ENCODE assay signal across 9 mouse cellular contexts in genomic region chr5:21144506-21145169, GRCm38 (mm10). TPM values are rescaled to one million over a fixed set of nuclear protein-coding genes. Genes with fewer than 3 reads are reported as not detected.
DNase-seq lines count a peak whose midpoint lies in the region; ATAC-seq and TF ChIP-seq lines count a peak whose summit lies in the region.
"Had no signal": no experiment of that assay in that cellular context is flagged by ENCODE, and none has a peak within 500 bp of the region (broad histone marks: within the 10 kb centered on the region; RNA-seq: fewer than 3 reads in every experiment).

No protein-coding gene starts in this region.

- H3K27me3 ChIP-seq in forebrain, embryonic 14.5 days (replicated peaks; ENCODE audit: control insufficient read depth, insufficient read depth, low read length), result no peaks in the 10 kb centered on the region
- no peaks in the 10 kb centered on the region for H3K27me3 ChIP-seq in forebrain, embryonic 15.5 days
- no peaks in the 10 kb centered on the region for H3K27me3 ChIP-seq in embryonic facial prominence, embryonic 10.5 days (replicated peaks; ENCODE audit: low read depth, poor library complexity, severe bottlenecking)
- H3K27me3 ChIP-seq in limb, embryonic 11.5 days (ENCODE audit: control insufficient read depth, insufficient read depth, low read length), result no peaks in the 10 kb centered on the region
- no peaks in the 10 kb centered on the region for H3K27me3 ChIP-seq in neural tube, embryonic 14.5 days (ENCODE audit: control insufficient read depth, insufficient read depth, low read length)
- no peaks in the 10 kb centered on the region for H3K27me3 ChIP-seq in thymus, adult 2 months (ENCODE audit: control insufficient read depth, insufficient read depth, low read length)

- peak; percentile 10 for DNase-seq in forebrain, embryonic 14.5 days (ENCODE audit: low spot score)
- DNase-seq in embryonic facial prominence, embryonic 10.5 days (ENCODE audit: low spot score), result peak; percentile 68
- peak; percentile 76 for DNase-seq in heart, postnatal 25 days (ENCODE audit: low spot score)
- DNase-seq in limb, embryonic 11.5 days (ENCODE audit: low spot score), result peak; percentile 65
- no peak for DNase-seq in left cerebral cortex, postnatal 36 days (ENCODE audit: low spot score in 2 of 2)
- no peak for DNase-seq in thymus, adult 2 months

- H3K36me3 ChIP-seq in forebrain, embryonic 14.5 days (ENCODE audit: control insufficient read depth, insufficient read depth, low read length), result no peaks in the 10 kb centered on the region
- no peaks in the 10 kb centered on the region for H3K36me3 ChIP-seq in forebrain, embryonic 15.5 days
- no peaks in the 10 kb centered on the region for H3K36me3 ChIP-seq in embryonic facial prominence, embryonic 10.5 days (replicated peaks)
- H3K36me3 ChIP-seq in limb, embryonic 11.5 days (ENCODE audit: control insufficient read depth, insufficient read depth, low read length), result no peaks in the 10 kb centered on the region
- H3K36me3 ChIP-seq in neural tube, embryonic 14.5 days (ENCODE audit: control insufficient read depth, insufficient read depth, low read length), result no peaks in the 10 kb centered on the region
- H3K36me3 ChIP-seq in thymus, adult 2 months (ENCODE audit: control insufficient read depth, insufficient read depth, low read length), result no peaks in the 10 kb centered on the region

- TF ChIP-seq CTCF in thymus, adult 2 months (IDR thresholded peaks at IDR 0.05; ENCODE audit: borderline replicate concordance, control insufficient read depth, extremely low read depth, insufficient read depth, low read length, poor library complexity), result no peak

- no peak overlapping the region for H3K9ac ChIP-seq in forebrain, embryonic 14.5 days (ENCODE audit: low read length)
- H3K9ac ChIP-seq in forebrain, embryonic 15.5 days (replicated peaks), result no peak overlapping the region
- no peak overlapping the region for H3K9ac ChIP-seq in limb, embryonic 11.5 days (ENCODE audit: low read length)
- H3K9ac ChIP-seq in neural tube, embryonic 14.5 days (replicated peaks; ENCODE audit: low read depth, low read length), result no peak overlapping the region

- no peak for ATAC-seq in forebrain, embryonic 14.5 days
- ATAC-seq in forebrain, embryonic 15.5 days (replicated peaks), result no peak
- ATAC-seq in limb, embryonic 11.5 days (ENCODE audit: insufficient number of reproducible peaks, low FRiP score, low TSS enrichment, low read depth), result peak; percentile 87
- ATAC-seq in neural tube, embryonic 14.5 days (ENCODE audit: low read depth), result 0 out of 2 replicates have a peak, but pooled peaks have one; percentile 36

- intact Hi-C loops in heart, postnatal 25 days (cut with DNase I), result loop anchor here (5.0 to 10.0 kb wide), 2 partner anchors 132 to 230 kb away; no protein-coding TSS in a partner anchor
- intact Hi-C loops in left cerebral cortex, postnatal 36 days (cut with DNase I), result no loop called here

- no peak overlapping the region for H3K27ac ChIP-seq in forebrain, embryonic 14.5 days (ENCODE audit: low read depth, low read length)
- no peak overlapping the region for H3K27ac ChIP-seq in forebrain, embryonic 15.5 days (replicated peaks)
- H3K27ac ChIP-seq in embryonic facial prominence, embryonic 10.5 days (replicated peaks), result no peak overlapping the region
- H3K27ac ChIP-seq in limb, embryonic 11.5 days (replicated peaks; ENCODE audit: low read depth, low read length), result no peak overlapping the region
- H3K27ac ChIP-seq in neural tube, embryonic 14.5 days (ENCODE audit: low read depth, low read length), result no peak overlapping the region
- no peak overlapping the region for H3K27ac ChIP-seq in thymus, adult 2 months (ENCODE audit: control insufficient read depth, insufficient read depth, low read length)

- H3K4me1 ChIP-seq in forebrain, embryonic 14.5 days (ENCODE audit: control insufficient read depth, insufficient read depth, low read length), result no peaks in the 10 kb centered on the region
- H3K4me1 ChIP-seq in forebrain, embryonic 15.5 days, result peaks cover 3% of the 10 kb centered on the region
- peaks cover 23% of the 10 kb centered on the region for H3K4me1 ChIP-seq in embryonic facial prominence, embryonic 10.5 days
- peaks cover 3% of the 10 kb centered on the region for H3K4me1 ChIP-seq in limb, embryonic 11.5 days (ENCODE audit: control insufficient read depth, insufficient read depth, low read length)
- H3K4me1 ChIP-seq in neural tube, embryonic 14.5 days (ENCODE audit: control insufficient read depth, insufficient read depth, low read length), result no peaks in the 10 kb centered on the region
- H3K4me1 ChIP-seq in thymus, adult 2 months (replicated peaks; ENCODE audit: control insufficient read depth, insufficient read depth, low read length), result no peaks in the 10 kb centered on the region

- no peaks in the 10 kb centered on the region for H3K9me3 ChIP-seq in forebrain, embryonic 14.5 days (replicated peaks; ENCODE audit: control insufficient read depth, low read length)
- no peaks in the 10 kb centered on the region for H3K9me3 ChIP-seq in forebrain, embryonic 15.5 days
- no peaks in the 10 kb centered on the region for H3K9me3 ChIP-seq in embryonic facial prominence, embryonic 10.5 days
- H3K9me3 ChIP-seq in limb, embryonic 11.5 days (ENCODE audit: control insufficient read depth, low read length), result no peaks in the 10 kb centered on the region
- no peaks in the 10 kb centered on the region for H3K9me3 ChIP-seq in neural tube, embryonic 14.5 days (ENCODE audit: control insufficient read depth, low read length)

- WGBS in forebrain, embryonic 14.5 days, result 85% methylated on average over 8 of the region's 8 CpGs
- 83% methylated on average over 8 of the region's 8 CpGs for WGBS in forebrain, embryonic 15.5 days
- WGBS in embryonic facial prominence, embryonic 10.5 days, result 49% methylated on average over 8 of the region's 8 CpGs
- WGBS in limb, embryonic 11.5 days, result 18% methylated on average over 8 of the region's 8 CpGs
- 66% methylated on average over 8 of the region's 8 CpGs for WGBS in neural tube, embryonic 14.5 days
- WGBS in thymus, adult 2 months, result 86% methylated on average over 8 of the region's 8 CpGs

- no peak overlapping the region for H3K4me3 ChIP-seq in forebrain, embryonic 14.5 days (ENCODE audit: low read depth, low read length)
- no peak overlapping the region for H3K4me3 ChIP-seq in forebrain, embryonic 15.5 days
- no peak overlapping the region for H3K4me3 ChIP-seq in embryonic facial prominence, embryonic 10.5 days
- no peak overlapping the region for H3K4me3 ChIP-seq in limb, embryonic 11.5 days (ENCODE audit: low read depth, low read length)
- no peak overlapping the region for H3K4me3 ChIP-seq in neural tube, embryonic 14.5 days (ENCODE audit: low read depth, low read length)
- H3K4me3 ChIP-seq in thymus, adult 2 months (ENCODE audit: control insufficient read depth, insufficient read depth, low read length), result no peak overlapping the region
- H3K4me3 ChIP-seq: erythroblast, embryonic 14.5 days had no signal

- no peak for TF ChIP-seq POLR2A in thymus, adult 2 months (IDR thresholded peaks at IDR 0.05; ENCODE audit: control insufficient read depth, extremely low read depth, insufficient read depth, low read length, poor library complexity)

- H3K4me2 ChIP-seq in forebrain, embryonic 14.5 days (ENCODE audit: low read length), result no peak overlapping the region
- H3K4me2 ChIP-seq in forebrain, embryonic 15.5 days (replicated peaks), result no peak overlapping the region
- no peak overlapping the region for H3K4me2 ChIP-seq in limb, embryonic 11.5 days (ENCODE audit: low read depth, severe bottlenecking)
- H3K4me2 ChIP-seq in neural tube, embryonic 14.5 days (ENCODE audit: low read depth, low read length), result no peak overlapping the region

RNA-seq across cellular contexts. Expression of gene Gsap, which starts 41.4 kb away (rescaled TPM):
- 7.7 and 8.8 TPM in 2 replicates for polyA plus RNA-seq in forebrain, embryonic 14.5 days (2014; fragmentation: Nextera tagmentation; extraction: Ambion mirVana)
- polyA plus RNA-seq in forebrain, embryonic 15.5 days (2015; fragmentation: Nextera tagmentation; extraction: Ambion mirVana), result 11.8 TPM in 2 replicates
- polyA plus RNA-seq in embryonic facial prominence, embryonic 10.5 days (2016; fragmentation: Nextera tagmentation; extraction: Ambion mirVana), result 0.85 and 1.5 TPM in 2 replicates
- 1 to 10 TPM; 3.9 to 4.3 TPM for total RNA-seq in heart, postnatal 25 days (2021)
- polyA plus RNA-seq in limb, embryonic 11.5 days (2014; fragmentation: Nextera tagmentation; extraction: Ambion mirVana), result 1.4 and 2.2 TPM in 2 replicates
- polyA plus RNA-seq in neural tube, embryonic 14.5 days (2014; fragmentation: Nextera tagmentation; extraction: Ambion mirVana), result 9.7 and 16.3 TPM in 2 replicates
- 1 to 10 TPM; 3.5 to 5.5 TPM for total RNA-seq in left cerebral cortex, postnatal 36 days (2021)
- polyA plus RNA-seq in thymus, adult 2 months (2012; rRNA removed), result 3.2 and 4.3 TPM in 2 replicates

Comparison
In these comparisons a context has a peak if more than half of its experiments do, and no peak if none do; other contexts are left out.
1. ATAC-seq: peak in limb, embryonic 11.5 days (single experiment) and neural tube, embryonic 14.5 days (single experiment); none in forebrain, embryonic 14.5 days (single experiment) and forebrain, embryonic 15.5 days (single experiment).
2. DNase-seq: peak in forebrain, embryonic 14.5 days (single experiment), embryonic facial prominence, embryonic 10.5 days (single experiment), heart, postnatal 25 days (single experiment) and limb, embryonic 11.5 days (single experiment); none in left cerebral cortex, postnatal 36 days (0 of 2) and thymus, adult 2 months (single experiment).